Mouse (Mus musculus): ENCODE results near the gene Mrps12.

Mrps12 gene

GRCm38 (mm10) chr7:28741709-28742438 is at the start of gene Mrps12, which contains the start of gene Sars2:
Gene Mrps12 (minus strand): TSS chr7:28741820.
Gene Sars2 (plus strand): TSS chr7:28741992.
- peak; percentile 97 to 98 for DNase-seq (ENCODE audit: low spot score in 2 of 2)

DNA sequence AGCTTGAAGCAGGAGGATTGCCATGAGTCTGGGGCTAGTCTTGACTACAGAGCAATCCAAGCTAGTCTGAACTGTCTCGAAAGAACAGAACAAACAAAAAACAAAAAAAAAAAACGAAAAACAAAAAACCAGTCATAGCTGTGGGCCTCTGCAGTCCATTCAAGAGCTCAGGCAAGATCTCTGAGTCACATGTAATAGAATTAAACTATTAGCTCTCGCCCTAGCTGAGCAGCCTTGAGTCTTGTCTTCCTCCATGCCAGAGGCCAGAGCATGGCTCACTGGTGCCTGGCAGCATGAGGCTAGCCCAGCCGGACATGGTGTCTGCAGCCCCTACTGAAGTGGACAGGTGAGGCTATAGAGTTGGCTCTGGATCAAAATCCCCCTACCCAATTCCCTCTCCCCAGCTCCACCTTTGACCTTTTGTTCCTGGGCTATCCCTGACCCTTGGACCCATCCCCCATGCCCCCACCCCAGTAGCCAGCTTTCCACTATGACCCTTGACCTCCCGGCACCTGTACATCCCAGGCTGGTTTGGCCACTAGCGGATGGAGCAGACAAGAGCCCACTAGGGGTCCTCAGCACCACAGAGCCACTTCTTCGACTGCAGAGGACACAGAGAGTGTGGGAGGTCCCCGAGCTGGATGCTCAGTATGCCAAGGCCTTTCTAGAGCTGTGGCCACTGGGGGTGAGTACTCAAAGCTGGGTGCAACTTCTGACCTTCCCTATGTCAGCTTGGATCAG is 48.6 kb upstream of the Mrps12 start:
- DNase-seq (ENCODE audit: low spot score in 2 of 2), result no peak

- DNase-seq (ENCODE audit: low spot score in 2 of 2), result no peak
Measured at GRCm38 (mm10) chr7:28789235-28789634, 47.6 kb upstream of the Mrps12 start.

DNA sequence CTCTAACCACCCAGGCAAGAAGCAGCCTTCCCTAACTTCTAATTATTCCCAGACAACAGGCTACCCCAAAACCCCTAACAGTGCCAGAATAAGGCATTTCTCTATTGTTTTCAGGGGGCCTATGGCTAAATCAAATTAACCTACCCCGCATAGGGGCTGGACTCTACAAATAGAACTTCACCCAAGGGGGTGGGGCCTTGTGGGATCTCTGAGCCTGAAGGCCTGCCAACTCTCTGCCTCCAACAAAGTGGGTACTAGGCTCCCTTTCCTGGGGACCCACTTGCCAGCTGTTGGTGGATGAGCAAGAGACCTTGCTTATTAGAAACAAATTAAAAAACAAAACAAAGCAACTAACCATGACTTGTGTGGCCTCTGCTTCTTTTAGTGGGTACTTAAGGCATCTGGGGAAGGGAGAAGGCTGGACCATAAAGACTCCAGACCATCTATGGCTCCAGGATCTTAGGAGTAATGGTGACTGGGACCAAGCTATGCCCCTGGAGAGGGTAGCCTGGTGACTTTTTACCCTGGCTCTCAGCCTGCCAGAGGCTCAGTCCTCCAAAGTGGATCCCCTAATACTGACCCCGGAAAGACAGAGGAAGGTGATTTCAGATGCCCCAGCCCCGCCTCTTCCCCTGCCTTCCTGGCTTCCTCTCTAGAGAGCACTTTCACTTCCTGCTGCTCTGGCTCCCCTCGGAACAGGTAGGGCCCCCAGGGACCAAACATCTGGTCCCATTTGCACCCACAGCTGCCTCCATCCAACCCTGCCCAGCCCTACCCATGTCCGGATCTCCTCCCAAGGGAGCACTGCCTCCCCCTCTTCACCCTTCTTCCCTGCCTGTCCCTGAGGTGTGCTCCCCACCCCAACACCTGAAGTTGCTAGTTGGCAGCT is 46.9 kb upstream of the Mrps12 start, which contains the start of gene Rinl:
Gene Rinl, plus strand, starts transcription at position 663 of the 889 bp plus-strand sequence.
- no peak for DNase-seq (ENCODE audit: low spot score in 2 of 2)

- no peak for DNase-seq (ENCODE audit: low spot score in 2 of 2)
Measured at GRCm38 (mm10) chr7:28787884-28788283, 46.3 kb upstream of the Mrps12 start.

DNA sequence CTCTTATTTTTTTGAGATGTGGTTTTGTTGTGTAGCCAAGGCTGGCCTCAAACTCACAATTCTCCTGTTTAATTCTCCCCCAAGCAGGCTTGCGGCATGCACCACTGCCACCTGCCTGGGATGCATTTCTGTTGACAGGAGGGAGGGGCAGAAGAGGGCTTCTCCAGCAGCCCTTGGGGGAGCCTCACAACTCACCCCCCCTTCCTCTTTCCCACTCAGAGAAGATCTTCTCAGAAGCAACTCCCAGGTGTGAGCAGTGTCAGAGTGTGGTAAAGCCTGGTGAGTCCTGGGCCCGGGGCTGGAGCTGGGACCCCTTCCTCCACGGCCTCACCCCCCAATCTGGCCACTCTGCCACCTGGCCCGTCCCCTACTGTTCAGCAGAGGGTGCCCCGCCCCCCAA is 43.5 kb upstream of the Mrps12 start:
- DNase-seq (ENCODE audit: low spot score in 2 of 2), result no peak

DNA sequence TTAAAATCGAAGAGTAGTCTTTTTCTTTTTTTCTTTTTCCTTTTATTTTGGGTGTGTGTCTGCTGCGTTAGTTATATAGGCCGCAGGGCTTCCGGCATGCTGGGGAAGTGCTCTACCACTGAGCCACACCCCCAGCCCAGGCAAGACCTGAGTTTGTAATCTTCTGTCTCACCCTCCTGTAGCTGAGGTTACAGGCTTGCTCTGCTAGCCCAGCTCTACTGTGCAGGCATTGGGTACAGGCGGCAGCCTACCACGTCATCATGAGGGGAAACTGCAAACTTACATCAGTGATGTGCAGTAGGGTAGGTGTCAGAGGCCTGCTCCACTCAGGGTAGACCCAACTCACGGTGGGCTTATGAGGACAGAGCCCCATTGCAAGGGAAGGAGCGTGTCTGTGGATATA is 39.6 kb upstream of the Mrps12 start:
- DNase-seq (ENCODE audit: low spot score in 2 of 2), result no peak

- no peak for DNase-seq (ENCODE audit: low spot score in 2 of 2)
Measured at GRCm38 (mm10) chr7:28780857-28781256, 39.2 kb upstream of the Mrps12 start.

DNA sequence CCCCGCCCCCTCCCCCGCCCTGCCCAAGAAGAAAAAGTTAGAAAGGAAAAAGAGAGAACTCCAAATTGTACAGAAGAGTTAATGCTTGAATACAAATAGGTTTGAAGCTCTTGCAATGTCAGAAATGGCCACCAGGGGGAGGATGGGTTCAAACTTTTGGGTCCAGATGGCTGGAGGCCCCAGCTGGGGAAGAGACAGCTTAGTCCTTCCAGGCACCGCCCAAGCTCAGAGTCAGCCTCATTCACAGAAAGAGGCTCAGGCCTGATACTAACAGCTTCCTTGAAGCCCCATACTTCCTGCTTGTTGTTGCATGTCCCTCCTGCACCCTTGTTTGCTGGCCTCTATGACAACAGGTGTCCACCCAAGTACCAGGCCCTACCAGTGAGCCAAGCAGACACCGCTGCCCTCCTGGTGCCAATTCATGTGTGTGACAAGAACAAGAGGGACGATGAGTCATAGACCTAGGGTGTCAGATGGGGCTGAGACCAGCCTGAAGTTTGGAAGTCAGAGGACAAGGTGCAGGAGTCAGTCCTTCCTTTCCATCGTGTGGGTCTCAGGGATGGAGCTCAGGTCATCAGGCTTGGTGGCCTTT is 38.5 kb upstream of the Mrps12 start:
- peak; percentile 69 to 94 for DNase-seq (ENCODE audit: low spot score in 2 of 2)

- DNase-seq (ENCODE audit: low spot score in 2 of 2), result no peak
Measured at GRCm38 (mm10) chr7:28778825-28779224, 37.2 kb upstream of the Mrps12 start.

DNA sequence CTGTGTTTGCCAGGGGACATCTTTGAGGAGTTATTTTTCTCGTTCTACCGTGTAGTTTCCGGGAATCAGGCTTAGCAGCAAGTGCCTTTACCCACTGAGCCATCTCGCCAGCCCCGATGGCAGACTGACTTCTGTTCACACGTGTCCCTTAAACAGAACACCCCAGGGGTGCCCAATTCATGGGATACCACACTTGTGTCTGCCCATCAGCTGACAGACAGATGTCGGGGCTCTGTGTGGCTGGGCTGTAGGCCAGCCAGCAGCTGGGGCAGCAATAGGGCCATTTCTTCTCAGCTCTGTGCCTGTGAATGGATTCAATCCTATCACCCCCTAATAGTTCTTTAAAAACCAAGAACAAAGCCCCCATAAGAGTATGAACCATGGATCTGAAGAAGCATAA is 33.5 kb upstream of the Mrps12 start:
- no peak for DNase-seq (ENCODE audit: low spot score in 2 of 2)

DNA sequence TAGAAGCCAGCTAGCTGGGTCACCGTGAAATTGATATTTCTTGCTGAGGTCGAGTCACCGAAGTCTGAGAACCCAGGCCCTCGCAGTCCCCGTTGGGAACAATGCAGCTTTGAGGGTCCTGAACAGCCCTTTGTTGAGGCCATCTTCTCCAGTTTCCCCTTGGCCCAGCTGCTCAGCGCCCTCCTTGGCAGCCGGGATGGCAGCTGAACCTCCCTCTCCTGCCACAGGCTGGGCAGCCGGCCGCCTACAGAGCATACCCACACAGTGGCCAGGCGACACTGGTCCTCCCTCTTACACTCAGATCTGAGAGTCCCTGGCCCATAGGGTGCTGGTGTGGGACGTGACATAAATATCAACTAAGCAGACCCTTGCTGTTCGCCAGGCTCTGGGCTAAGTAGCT is 32.5 kb upstream of the Mrps12 start:
- peak in 1 of 2 experiments; percentile 25 for DNase-seq (ENCODE audit: low spot score in 2 of 2)

DNA sequence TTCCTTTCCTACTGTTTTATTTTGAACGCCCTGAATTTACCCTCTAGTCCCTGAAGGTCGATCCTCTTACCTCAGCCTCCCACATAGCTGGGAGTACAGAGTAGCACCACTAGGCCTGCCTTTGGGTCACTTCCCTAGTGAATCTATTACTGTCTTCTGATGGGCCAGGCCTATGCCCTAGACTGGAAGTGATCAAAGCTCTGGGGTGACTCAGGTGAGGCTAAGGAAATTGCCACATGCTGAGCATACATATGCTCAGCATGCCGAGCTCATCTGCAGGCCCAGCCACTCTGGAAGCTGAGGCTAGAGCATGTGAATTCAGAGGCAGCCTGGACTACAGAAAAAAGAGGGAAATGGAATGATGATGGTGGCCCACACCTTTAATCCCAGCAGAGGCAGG is 31.5 kb upstream of the Mrps12 start:
- no peak for DNase-seq (ENCODE audit: low spot score in 2 of 2)

DNA sequence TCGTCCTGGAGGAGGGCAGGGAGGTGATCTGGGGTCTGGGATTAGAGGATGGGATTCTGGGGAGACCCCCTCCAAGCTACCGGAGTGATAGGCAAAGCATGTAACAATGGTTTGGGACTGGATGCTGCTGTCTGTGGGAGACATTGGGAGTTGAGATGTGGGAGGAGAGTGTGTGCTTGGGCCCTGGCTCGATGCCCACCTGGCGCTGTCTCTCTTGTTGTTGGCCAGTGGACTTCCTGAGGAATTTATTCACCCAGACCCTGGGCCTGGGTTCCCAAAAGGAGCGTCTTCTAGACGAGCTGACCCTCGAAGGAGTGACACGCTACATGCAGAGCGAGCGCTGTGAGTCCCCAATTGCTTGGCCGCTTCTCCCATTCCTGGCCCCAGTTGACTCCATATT is 30.2 kb upstream of the Mrps12 start:
- DNase-seq (ENCODE audit: low spot score in 2 of 2), result no peak

DNA sequence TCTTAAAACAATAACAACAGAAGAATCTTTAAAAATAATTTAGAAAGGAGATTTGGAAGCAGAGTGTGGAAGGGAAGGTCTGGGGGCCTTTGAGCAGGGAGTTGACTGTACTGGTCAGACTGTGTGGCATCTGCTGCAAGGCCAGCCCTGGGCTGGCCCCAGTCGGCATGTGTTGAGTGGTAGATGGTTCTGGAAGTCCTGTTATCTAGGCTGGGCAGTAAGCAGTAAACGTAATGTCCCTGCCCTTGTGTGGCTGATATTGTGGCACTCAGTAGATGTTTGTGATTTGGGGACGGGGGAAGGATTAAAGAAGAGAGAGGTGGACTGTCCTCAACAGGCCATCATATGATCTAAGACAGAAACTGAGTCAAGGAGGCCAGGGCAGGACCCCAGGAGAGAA is 28.7 kb upstream of the Mrps12 start:
- DNase-seq (ENCODE audit: low spot score in 2 of 2), result no peak

- no peak for DNase-seq (ENCODE audit: low spot score in 2 of 2)
Measured at GRCm38 (mm10) chr7:28769414-28769958, 27.9 kb upstream of the Mrps12 start.

DNA sequence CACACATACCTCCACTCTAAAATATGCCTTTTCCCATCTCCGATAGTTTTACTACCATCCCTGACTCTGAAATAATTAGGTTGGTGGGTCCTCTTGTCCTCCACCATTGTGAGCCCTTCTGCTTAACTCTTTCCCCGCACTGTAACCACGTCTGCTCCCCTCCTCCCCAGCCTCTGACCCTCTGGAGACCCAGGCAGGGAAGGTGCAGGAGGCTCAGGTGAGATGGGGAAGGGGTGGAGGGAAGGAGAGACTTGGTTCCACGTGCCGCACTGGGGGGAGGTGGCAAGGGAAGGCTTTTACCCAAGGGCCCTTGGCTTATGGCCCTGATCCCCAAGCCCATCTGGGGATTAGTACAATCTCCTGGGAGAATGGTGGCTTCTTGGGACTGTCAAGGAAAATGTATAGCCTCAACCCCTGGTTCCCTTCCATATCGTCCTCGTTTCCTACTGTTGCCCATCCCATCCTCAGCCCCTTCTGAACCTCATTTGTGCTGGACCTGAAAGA is 25.9 kb upstream of the Mrps12 start, which contains the start of gene Nfkbib:
Gene Nfkbib, minus strand, starts transcription at position 51 of the 504 bp plus-strand sequence.
- no peak for DNase-seq (ENCODE audit: low spot score in 2 of 2)

DNA sequence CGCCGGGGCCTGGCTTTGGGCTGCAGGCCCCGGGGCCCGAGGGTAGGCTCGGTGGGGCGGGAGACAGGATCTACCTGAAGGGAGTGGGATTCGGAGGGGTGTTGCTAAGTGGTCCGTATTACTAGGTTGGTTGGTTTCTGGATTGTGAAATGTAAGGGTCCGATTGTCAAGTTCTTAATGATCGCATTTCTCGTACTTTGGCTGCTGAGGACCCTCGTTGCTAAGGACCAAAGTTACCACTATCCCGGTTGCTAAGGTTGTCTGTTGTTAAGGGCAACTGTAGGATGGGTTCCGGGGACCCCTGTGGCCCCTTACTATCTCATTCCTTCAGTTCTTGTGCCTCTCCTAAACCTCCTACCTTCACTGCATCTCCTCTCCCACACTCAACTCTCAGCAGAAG is 25.3 kb upstream of the Mrps12 start:
- no peak for DNase-seq (ENCODE audit: low spot score in 2 of 2)

- DNase-seq (ENCODE audit: low spot score in 2 of 2), result peak; percentile 98 to 100
Measured at GRCm38 (mm10) chr7:28766173-28766879, 24.7 kb upstream of the Mrps12 start, which contains the start of gene Sirt2. Gene Sirt2 (plus strand): TSS chr7:28766735.

DNA sequence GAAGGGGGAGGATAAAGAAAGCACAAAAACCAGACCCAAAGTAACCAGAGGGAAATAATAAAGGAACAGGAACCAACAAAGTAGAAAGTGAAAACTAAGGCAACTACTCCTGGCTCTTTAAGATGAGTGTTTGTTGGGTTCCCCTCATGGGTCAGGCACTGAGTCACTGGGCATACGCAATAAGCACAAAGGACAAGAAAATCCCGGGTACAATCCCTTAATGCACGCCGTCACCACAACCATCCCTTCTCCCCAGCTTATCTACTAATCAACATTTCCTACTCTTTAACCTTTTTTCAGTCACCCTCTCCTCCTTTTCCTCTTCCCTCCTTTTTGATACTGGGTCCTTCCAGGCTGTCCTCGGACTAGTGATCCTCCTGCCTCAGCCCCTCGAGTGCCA is 23.6 kb upstream of the Mrps12 start:
- no peak for DNase-seq (ENCODE audit: low spot score in 2 of 2)

Data from left cerebral cortex, adult 9 months (tissue).